Mouse (Mus musculus): Measurements from ENCODE around the gene Atpif1.
"Not testable (repeated sequence)": the region's sequence is repeated elsewhere in the genome, so short reads cannot be mapped to it uniquely, and the experiment has no call there.

Atpif1 gene

DNA sequence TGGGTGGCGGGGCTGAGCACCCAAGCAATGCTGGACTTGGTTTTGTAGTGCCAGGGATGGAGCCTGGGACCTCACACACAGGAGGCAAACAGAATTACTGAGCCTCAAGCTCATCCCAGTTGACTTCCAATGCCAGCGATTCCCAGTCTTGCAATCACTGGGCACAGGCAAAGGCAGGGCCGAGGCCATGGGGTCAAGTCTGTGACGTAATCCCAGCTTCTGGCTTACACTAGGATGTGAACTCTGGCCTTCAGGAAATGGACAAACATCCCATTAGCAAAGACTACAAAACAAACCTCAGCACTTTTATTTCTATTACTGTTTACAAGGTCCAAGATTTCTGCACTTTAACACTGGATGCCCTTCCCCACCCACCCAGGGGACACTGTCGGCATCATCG lies 41.7 kb downstream of the Atpif1 start:
- no peak for ATAC-seq (ENCODE audit: low TSS enrichment)

DNA sequence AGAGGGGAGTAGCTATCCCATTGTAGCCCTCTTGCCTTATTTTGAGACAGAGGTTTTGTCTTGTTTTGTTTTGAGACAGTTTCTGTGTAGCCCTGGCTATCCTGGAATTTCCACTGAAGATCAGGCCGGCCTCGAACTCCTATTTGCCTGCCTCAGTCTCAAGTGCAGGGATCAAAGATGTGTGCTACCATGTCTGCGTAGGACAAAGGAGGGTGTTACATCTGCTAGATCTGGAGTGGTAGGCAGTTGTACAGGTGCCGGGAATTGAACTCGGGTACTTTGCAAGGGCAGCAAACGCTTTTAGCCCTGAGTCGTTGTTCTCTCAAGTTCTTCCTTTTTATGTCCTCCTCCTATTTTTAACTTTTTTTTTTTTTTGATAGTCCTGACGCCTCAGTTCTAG lies 42.4 kb downstream of the Atpif1 start:
- no peak for ATAC-seq (ENCODE audit: low TSS enrichment)

- no peak for ATAC-seq (ENCODE audit: low TSS enrichment)
Measured at GRCm38 (mm10) chr4:132490273-132491010, 43.0 kb downstream of the Atpif1 start.

- ATAC-seq (ENCODE audit: low TSS enrichment): no peak
Measured at GRCm38 (mm10) chr4:132488976-132489375, 44.5 kb downstream of the Atpif1 start.

DNA sequence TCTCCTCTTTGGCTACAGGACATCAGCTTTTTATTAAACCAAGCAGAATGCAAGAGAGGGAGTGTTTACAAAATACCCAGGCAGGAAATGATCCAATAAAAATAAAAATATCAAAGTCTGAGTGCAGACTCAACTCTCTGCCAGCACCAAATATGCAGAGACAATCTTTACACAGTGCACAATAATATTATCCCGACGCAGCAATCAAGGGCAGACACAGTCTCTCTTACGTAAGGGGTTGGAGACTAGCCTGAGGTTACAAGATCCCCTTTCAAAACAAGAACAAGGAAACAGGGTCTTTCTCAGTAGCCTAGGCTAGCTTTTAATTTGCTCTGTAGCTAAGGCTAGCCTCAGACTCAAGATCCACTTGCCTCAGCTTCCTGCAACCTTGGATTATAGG lies 44.9 kb downstream of the Atpif1 start:
- ATAC-seq (ENCODE audit: low TSS enrichment): no peak

DNA sequence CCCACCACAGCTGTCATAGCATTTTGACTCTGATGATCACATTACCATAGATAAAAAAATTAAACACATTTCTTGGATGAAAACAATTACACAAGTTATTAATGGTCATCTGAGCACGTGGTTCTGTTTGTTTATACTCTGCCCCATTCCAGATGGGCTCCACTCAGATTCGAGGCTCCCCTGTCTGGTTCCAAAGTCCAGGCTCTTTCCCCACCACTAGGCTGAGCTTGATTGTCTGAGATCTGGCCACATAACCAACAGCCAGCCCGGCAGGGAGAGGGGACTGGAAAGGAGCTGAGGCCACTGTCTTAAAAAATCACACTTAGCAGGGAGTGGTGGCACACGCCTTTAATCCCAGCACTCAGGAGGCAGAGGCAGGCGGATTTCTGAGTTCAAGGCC lies 48.6 kb downstream of the Atpif1 start:
- no peak for ATAC-seq (ENCODE audit: low TSS enrichment)

DNA sequence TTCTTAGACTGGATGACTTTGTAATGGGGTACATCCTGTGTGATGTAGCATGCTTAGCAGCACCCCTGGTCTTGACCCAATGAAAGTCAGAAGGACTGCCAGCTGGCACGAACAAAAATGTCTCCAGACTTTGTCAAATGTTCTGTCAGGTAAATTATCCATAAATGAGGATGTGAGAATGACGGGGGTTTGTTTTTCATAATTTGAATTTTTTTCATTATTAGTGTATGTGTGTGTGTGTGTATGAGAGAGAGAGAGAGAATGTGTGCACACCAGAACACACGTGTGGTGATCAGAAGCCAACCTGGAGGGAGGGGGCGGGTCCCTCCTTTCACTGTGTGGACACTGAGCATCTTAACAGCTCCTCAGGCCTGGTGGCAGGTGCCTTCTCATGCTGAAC lies 49.2 kb downstream of the Atpif1 start:
- ATAC-seq (ENCODE audit: low TSS enrichment): no peak

DNA sequence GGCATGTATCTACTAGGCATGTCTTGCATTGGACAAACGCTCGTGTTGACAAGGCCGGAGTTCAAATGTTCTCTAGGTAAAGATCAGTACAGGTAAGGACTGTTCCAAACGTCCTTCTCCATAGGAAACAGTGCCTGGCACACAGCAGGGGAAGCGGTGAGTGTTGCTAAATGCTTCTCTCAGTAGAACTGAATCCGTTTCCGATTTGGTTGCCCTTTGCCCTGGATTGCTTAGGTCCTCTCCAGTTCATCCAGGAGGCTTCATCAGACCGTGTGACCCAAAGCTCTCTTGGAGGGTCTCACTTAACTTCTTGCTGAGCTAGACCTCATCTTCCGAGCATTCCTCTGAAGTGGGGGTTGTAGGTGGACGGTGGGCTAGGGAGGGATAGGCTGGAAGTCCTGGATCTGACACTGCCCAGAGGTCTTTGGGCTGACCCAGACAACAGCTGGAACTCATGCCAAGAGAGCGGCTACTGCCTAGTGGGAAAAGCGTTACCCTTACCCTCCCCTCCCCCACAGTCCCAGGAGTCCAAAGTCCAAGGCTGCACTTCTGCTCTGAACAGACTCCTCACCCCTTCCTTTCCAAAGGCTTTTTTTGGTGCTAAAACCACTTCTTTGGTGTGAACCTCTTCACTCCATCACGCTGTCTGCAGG lies 50.4 kb downstream of the Atpif1 start:
- no peak for ATAC-seq (ENCODE audit: low TSS enrichment)

- ATAC-seq (ENCODE audit: low TSS enrichment): not testable (repeated sequence)
Measured at GRCm38 (mm10) chr4:132482104-132482503, 51.4 kb downstream of the Atpif1 start.
